Mouse (Mus musculus): ENCODE data around the gene Mcur1. TPM values are rescaled to one million over a fixed set of nuclear protein-coding genes. Genes with fewer than 3 reads are reported as not detected.

Mcur1 gene
- polyA plus RNA-seq (2014; fragmentation: Nextera tagmentation; extraction: Ambion mirVana) = 12.0 and 12.7 TPM in 2 replicates

- DNase-seq (ENCODE audit: low spot score) = peak; percentile 96
- Histone ChIP-seq H3K4me1 (replicated peaks; ENCODE audit: control insufficient read depth, insufficient read depth, low read length) (peaks cover 9% of the 10 kb centered on the region), H3K4me2 (peak within 1 kb of the TSS; percentile 98), H3K27me3 (replicated peaks; ENCODE audit: control insufficient read depth, insufficient read depth, low read length) (no peaks in the 10 kb centered on the region), H3K9me3 (ENCODE audit: control insufficient read depth, low read length) (no peaks in the 10 kb centered on the region), H3K27ac (ENCODE audit: low read depth, low read length) (peak within 1 kb of the TSS; percentile 79), H3K36me3 (ENCODE audit: control insufficient read depth, insufficient read depth, low read length) (no peaks in the 10 kb centered on the region), H3K9ac (ENCODE audit: low read depth, low read length) (peak within 1 kb of the TSS; percentile 70), H3K4me3 (ENCODE audit: low read depth, low read length) (peak within 1 kb of the TSS; percentile 84)
- WGBS = under 1% methylated on average over 100 of the region's 100 CpGs
- ATAC-seq (replicated peaks; ENCODE audit: low FRiP score) = peak; percentile 98
Measured at GRCm38 (mm10) chr13:43559711-43560457, at the start of gene Mcur1. Gene Mcur1, minus strand, starts transcription at chr13:43560191.

- ATAC-seq (replicated peaks; ENCODE audit: low FRiP score) (no peak), DNase-seq (ENCODE audit: low spot score) (no peak)
- 84% methylated on average over 6 of the region's 6 CpGs for WGBS
- Histone ChIP-seq H3K9ac (ENCODE audit: low read depth, low read length) (no peak overlapping the region), H3K36me3 (ENCODE audit: control insufficient read depth, insufficient read depth, low read length) (no peaks in the 10 kb centered on the region), H3K27me3 (replicated peaks; ENCODE audit: control insufficient read depth, insufficient read depth, low read length) (no peaks in the 10 kb centered on the region), H3K4me2 (no peak overlapping the region), H3K9me3 (ENCODE audit: control insufficient read depth, low read length) (no peaks in the 10 kb centered on the region), H3K4me1 (replicated peaks; ENCODE audit: control insufficient read depth, insufficient read depth, low read length) (no peaks in the 10 kb centered on the region), H3K27ac (ENCODE audit: low read depth, low read length) (no peak overlapping the region), H3K4me3 (ENCODE audit: low read depth, low read length) (no peak overlapping the region)
Measured at GRCm38 (mm10) chr13:43608854-43609253, 48.9 kb upstream of the Mcur1 start.

GRCm38 (mm10) chr13:43603042-43603441 lies 43.1 kb upstream of the Mcur1 start:
- H3K4me1 ChIP-seq (replicated peaks; ENCODE audit: control insufficient read depth, insufficient read depth, low read length) = no peaks in the 10 kb centered on the region
- no peak overlapping the region for H3K27ac ChIP-seq (ENCODE audit: low read depth, low read length)
- peaks cover 2% of the 10 kb centered on the region; the same call in 1 of the 2 replicates for H3K27me3 ChIP-seq (replicated peaks; ENCODE audit: control insufficient read depth, insufficient read depth, low read length)
- H3K4me3 ChIP-seq (ENCODE audit: low read depth, low read length) = no peak overlapping the region
- H3K36me3 ChIP-seq (ENCODE audit: control insufficient read depth, insufficient read depth, low read length) = no peaks in the 10 kb centered on the region
- no peak overlapping the region for H3K4me2 ChIP-seq
- no peaks in the 10 kb centered on the region for H3K9me3 ChIP-seq (ENCODE audit: control insufficient read depth, low read length)
- WGBS = 72% methylated on average over 13 of the region's 13 CpGs
- ATAC-seq (replicated peaks; ENCODE audit: low FRiP score) (no peak), DNase-seq (ENCODE audit: low spot score) (peak; percentile 17)
- no peak overlapping the region for H3K9ac ChIP-seq (ENCODE audit: low read depth, low read length)

GRCm38 (mm10) chr13:43602440-43602839 lies 42.4 kb upstream of the Mcur1 start:
- H3K27me3 ChIP-seq (replicated peaks; ENCODE audit: control insufficient read depth, insufficient read depth, low read length) = peaks cover 2% of the 10 kb centered on the region; the same call in 1 of the 2 replicates
- 82% methylated on average over 2 of the region's 2 CpGs for whole genome bisulfite sequencing
- no peak for ATAC-seq (replicated peaks; ENCODE audit: low FRiP score)

GRCm38 (mm10) chr13:43600967-43601366 lies 41.0 kb upstream of the Mcur1 start:
- no peak overlapping the region for H3K9ac ChIP-seq (ENCODE audit: low read depth, low read length)
- ATAC-seq (replicated peaks; ENCODE audit: low FRiP score) = no peak

More at GRCm38 (mm10) chr13:43602440-43602839, 42.4 kb upstream of the Mcur1 start:
- Histone ChIP-seq H3K9me3 (ENCODE audit: control insufficient read depth, low read length) (no peaks in the 10 kb centered on the region), H3K4me2 (no peak overlapping the region), H3K4me1 (replicated peaks; ENCODE audit: control insufficient read depth, insufficient read depth, low read length) (no peaks in the 10 kb centered on the region), H3K27ac (ENCODE audit: low read depth, low read length) (no peak overlapping the region), H3K36me3 (ENCODE audit: control insufficient read depth, insufficient read depth, low read length) (no peaks in the 10 kb centered on the region), H3K4me3 (ENCODE audit: low read depth, low read length) (no peak overlapping the region), H3K9ac (ENCODE audit: low read depth, low read length) (no peak overlapping the region)
- DNase-seq (ENCODE audit: low spot score) = peak; percentile 3

GRCm38 (mm10) chr13:43595896-43596295 lies 35.9 kb upstream of the Mcur1 start:
- Histone ChIP-seq H3K4me2 (no peak overlapping the region), H3K9ac (ENCODE audit: low read depth, low read length) (no peak overlapping the region), H3K27me3 (replicated peaks; ENCODE audit: control insufficient read depth, insufficient read depth, low read length) (peaks cover 10% of the 10 kb centered on the region), H3K4me1 (replicated peaks; ENCODE audit: control insufficient read depth, insufficient read depth, low read length) (no peaks in the 10 kb centered on the region), H3K36me3 (ENCODE audit: control insufficient read depth, insufficient read depth, low read length) (no peaks in the 10 kb centered on the region), H3K4me3 (ENCODE audit: low read depth, low read length) (no peak overlapping the region), H3K27ac (ENCODE audit: low read depth, low read length) (no peak overlapping the region), H3K9me3 (ENCODE audit: control insufficient read depth, low read length) (no peaks in the 10 kb centered on the region)
- 57% methylated on average over 4 of the region's 4 CpGs for WGBS
- DNase-seq (ENCODE audit: low spot score) = no peak
- ATAC-seq (replicated peaks; ENCODE audit: low FRiP score) = no peak

More at GRCm38 (mm10) chr13:43600967-43601366, 41.0 kb upstream of the Mcur1 start:
- peaks cover 2% of the 10 kb centered on the region; the same call in 1 of the 2 replicates for H3K27me3 ChIP-seq (replicated peaks; ENCODE audit: control insufficient read depth, insufficient read depth, low read length)
- H3K4me1 ChIP-seq (replicated peaks; ENCODE audit: control insufficient read depth, insufficient read depth, low read length) = no peaks in the 10 kb centered on the region
- no peak overlapping the region for H3K4me2 ChIP-seq
- H3K9me3 ChIP-seq (ENCODE audit: control insufficient read depth, low read length) = no peaks in the 10 kb centered on the region
- no peak overlapping the region for H3K4me3 ChIP-seq (ENCODE audit: low read depth, low read length)
- no peaks in the 10 kb centered on the region for H3K36me3 ChIP-seq (ENCODE audit: control insufficient read depth, insufficient read depth, low read length)
- no peak overlapping the region for H3K27ac ChIP-seq (ENCODE audit: low read depth, low read length)
- no peak for DNase-seq (ENCODE audit: low spot score)
- WGBS = 84% methylated on average over 6 of the region's 6 CpGs

GRCm38 (mm10) chr13:43592681-43593068 lies 32.7 kb upstream of the Mcur1 start:
- Histone ChIP-seq H3K4me1 (replicated peaks; ENCODE audit: control insufficient read depth, insufficient read depth, low read length) (no peaks in the 10 kb centered on the region), H3K9ac (ENCODE audit: low read depth, low read length) (no peak overlapping the region), H3K27me3 (replicated peaks; ENCODE audit: control insufficient read depth, insufficient read depth, low read length) (peaks cover 8% of the 10 kb centered on the region; the same call in 1 of the 2 replicates), H3K27ac (ENCODE audit: low read depth, low read length) (no peak overlapping the region), H3K36me3 (ENCODE audit: control insufficient read depth, insufficient read depth, low read length) (no peaks in the 10 kb centered on the region), H3K4me3 (ENCODE audit: low read depth, low read length) (no peak overlapping the region), H3K9me3 (ENCODE audit: control insufficient read depth, low read length) (no peaks in the 10 kb centered on the region), H3K4me2 (no peak overlapping the region)
- whole genome bisulfite sequencing = 54% methylated on average over 8 of the region's 8 CpGs
- ATAC-seq (replicated peaks; ENCODE audit: low FRiP score) (no peak), DNase-seq (ENCODE audit: low spot score) (no peak)

- H3K27me3 ChIP-seq (replicated peaks; ENCODE audit: control insufficient read depth, insufficient read depth, low read length) = peaks cover 8% of the 10 kb centered on the region; the same call in 1 of the 2 replicates
- DNase-seq (ENCODE audit: low spot score) (no peak), ATAC-seq (replicated peaks; ENCODE audit: low FRiP score) (no peak)
- H3K27ac ChIP-seq (ENCODE audit: low read depth, low read length) = no peak overlapping the region
- no peaks in the 10 kb centered on the region for H3K36me3 ChIP-seq (ENCODE audit: control insufficient read depth, insufficient read depth, low read length)
- H3K9me3 ChIP-seq (ENCODE audit: control insufficient read depth, low read length) = no peaks in the 10 kb centered on the region
- H3K4me2 ChIP-seq = no peak overlapping the region
- no peak overlapping the region for H3K9ac ChIP-seq (ENCODE audit: low read depth, low read length)
- no peaks in the 10 kb centered on the region for H3K4me1 ChIP-seq (replicated peaks; ENCODE audit: control insufficient read depth, insufficient read depth, low read length)
- WGBS = 69% methylated on average over 28 of the region's 28 CpGs
- no peak overlapping the region for H3K4me3 ChIP-seq (ENCODE audit: low read depth, low read length)
Measured at GRCm38 (mm10) chr13:43591828-43592680, 32.1 kb upstream of the Mcur1 start.
